Mouse (Mus musculus) heart, embryonic 15.5 days (tissue): Measurements from ENCODE around the gene Slc22a8. TPM values are rescaled to one million over a fixed set of nuclear protein-coding genes. Genes with fewer than 3 reads are reported as not detected.
A peak's percentile ranks its signal among the peaks of the same experiment; 100 is the strongest.

ENCODE experiments used
- ATAC-seq: fragments of 200-750 bp; cut with Nextera tagmentation; replicated peaks from 2 replicates; pipeline ENCODE4 v1.8.0; 2017; ENCODE audit warnings: low read depth, moderate TSS enrichment; ENCODE audit not compliant: insufficient number of reproducible peaks, insufficient read depth, low FRiP score
- H3K27ac ChIP-seq: fragments of 300-500 bp; sonication (generic); 2 replicates; pipeline ENCODE4 v1.5.1; 2015; ENCODE audit warnings: mild to moderate bottlenecking, inconsistent platforms
- H3K27me3 ChIP-seq: fragments of 300-500 bp; sonication (generic); 2 replicates; pipeline ENCODE4 v1.6.1; 2015; ENCODE audit warnings: inconsistent platforms
- H3K36me3 ChIP-seq: fragments of 300-500 bp; sonication (generic); 2 replicates; pipeline ENCODE4 v1.6.1; 2015; ENCODE audit warnings: mild to moderate bottlenecking, inconsistent platforms
- H3K4me1 ChIP-seq: fragments of 300-500 bp; sonication (generic); replicated peaks from 2 replicates; pipeline ENCODE4 v1.6.1; 2015; ENCODE audit warnings: inconsistent platforms
- H3K4me2 ChIP-seq: fragments of 300-500 bp; sonication (generic); 2 replicates; pipeline ENCODE4 v1.6.1; 2015; ENCODE audit warnings: inconsistent platforms, mild to moderate bottlenecking, moderate library complexity
- H3K4me3 ChIP-seq: fragments of 300-500 bp; sonication (generic); 2 replicates; pipeline ENCODE4 v1.5.1; 2015; ENCODE audit warnings: mild to moderate bottlenecking, inconsistent platforms
- H3K9ac ChIP-seq: fragments of 300-500 bp; sonication (generic); 2 replicates; pipeline ENCODE4 v1.6.1; 2015; ENCODE audit warnings: mild to moderate bottlenecking, inconsistent platforms
- H3K9me3 ChIP-seq: fragments of 300-500 bp; sonication (generic); replicated peaks from 2 replicates; pipeline ENCODE4 v1.6.1; 2016; ENCODE audit warnings: inconsistent platforms
- WGBS: fragments of 180-500 bp; shearing (Covaris S2); methylation state at CpG from one replicate; pipeline ENCODE4 v1.1.7; 2015; ENCODE audit warnings: mixed read lengths; 5-methylcytosine and 5-hydroxymethylcytosine counted together
- polyA plus RNA-seq: library from polyadenylated mRNA; unstranded; fragments of >200 nt; fragmentation: Nextera tagmentation; extraction: Ambion mirVana; gene quantifications from 2 replicates; pipeline ENCODE4 v1.2.1, GENCODE M21; 2015

Gene Slc22a8
- polyA plus RNA-seq, 1 experiment from 2014 or later: 0.08 TPM

GRCm38 (mm10) chr19:8599229-8599628, 8.2 kb downstream of the Slc22a8 start:
- H3K27ac ChIP-seq: no peak overlapping the region
- no peaks in the 10 kb centered on the region for H3K9me3 ChIP-seq
- H3K4me3 ChIP-seq: no peak overlapping the region
- WGBS: 81% methylated on average over 2 of the region's 2 CpGs
- no peaks in the 10 kb centered on the region for H3K36me3 ChIP-seq
- ATAC-seq: no peak
- no peaks in the 10 kb centered on the region for H3K27me3 ChIP-seq
- H3K4me2 ChIP-seq: no peak overlapping the region
- H3K9ac ChIP-seq: no peak overlapping the region
- H3K4me1 ChIP-seq: peaks cover 16% of the 10 kb centered on the region

- 0 out of 2 replicates have a peak, but pooled peaks have one; percentile 35 for ATAC-seq
These were observed 10.9 kb downstream of the Slc22a8 start for GRCm38 (mm10) chr19:8601922-8602321.

GRCm38 (mm10) chr19:8602914-8603313, 11.9 kb downstream of the Slc22a8 start:
- ATAC-seq: no peak
- Histone ChIP-seq H3K4me1 (peaks cover 9% of the 10 kb centered on the region; the same call in 1 of the 2 replicates), H3K9ac (no peak overlapping the region), H3K27ac (no peak overlapping the region), H3K9me3 (no peaks in the 10 kb centered on the region), H3K27me3 (no peaks in the 10 kb centered on the region), H3K4me2 (no peak overlapping the region), H3K4me3 (no peak overlapping the region), H3K36me3 (no peaks in the 10 kb centered on the region)
- WGBS: 35% methylated on average over 3 of the region's 3 CpGs

More at GRCm38 (mm10) chr19:8601922-8602321, 10.9 kb downstream of the Slc22a8 start:
- Histone ChIP-seq H3K36me3 (no peaks in the 10 kb centered on the region), H3K4me1 (peaks cover 9% of the 10 kb centered on the region; the same call in 1 of the 2 replicates), H3K9ac (no peak overlapping the region), H3K27me3 (no peaks in the 10 kb centered on the region), H3K4me3 (no peak overlapping the region), H3K9me3 (no peaks in the 10 kb centered on the region), H3K4me2 (no peak overlapping the region), H3K27ac (peak overlapping the region; percentile 10; the same call in 1 of the 2 replicates)

- 89% methylated on average over 8 of the region's 8 CpGs for WGBS
- Histone ChIP-seq H3K27me3 (no peaks in the 10 kb centered on the region), H3K9ac (no peak overlapping the region), H3K4me3 (no peak overlapping the region), H3K27ac (no peak overlapping the region), H3K9me3 (no peaks in the 10 kb centered on the region), H3K4me2 (no peak overlapping the region), H3K4me1 (peaks cover 9% of the 10 kb centered on the region; the same call in 1 of the 2 replicates), H3K36me3 (no peaks in the 10 kb centered on the region)
- ATAC-seq: no peak
These were observed 13.6 kb downstream of the Slc22a8 start for GRCm38 (mm10) chr19:8604536-8605240.

GRCm38 (mm10) chr19:8605241-8605558, 14.1 kb downstream of the Slc22a8 start:
- Histone ChIP-seq H3K4me1 (peaks cover 9% of the 10 kb centered on the region; the same call in 1 of the 2 replicates), H3K4me3 (no peak overlapping the region), H3K9ac (no peak overlapping the region), H3K36me3 (no peaks in the 10 kb centered on the region), H3K27me3 (no peaks in the 10 kb centered on the region), H3K4me2 (no peak overlapping the region), H3K27ac (no peak overlapping the region), H3K9me3 (no peaks in the 10 kb centered on the region)
- ATAC-seq: no peak
- 70% methylated on average over 3 of the region's 3 CpGs for WGBS

- Histone ChIP-seq H3K4me3 (no peak overlapping the region), H3K9ac (no peak overlapping the region), H3K36me3 (no peaks in the 10 kb centered on the region), H3K27ac (no peak overlapping the region), H3K4me1 (no peaks in the 10 kb centered on the region), H3K9me3 (no peaks in the 10 kb centered on the region), H3K27me3 (peaks cover 4% of the 10 kb centered on the region; the same call in 1 of the 2 replicates), H3K4me2 (no peak overlapping the region)
- WGBS: 70% methylated on average over 8 of the region's 8 CpGs
- no peak for ATAC-seq
These were observed 20.5 kb downstream of the Slc22a8 start for GRCm38 (mm10) chr19:8611358-8612123.

GRCm38 (mm10) chr19:8613111-8613510, 22.1 kb downstream of the Slc22a8 start:
- Histone ChIP-seq H3K9ac (no peak overlapping the region), H3K4me1 (no peaks in the 10 kb centered on the region), H3K27ac (no peak overlapping the region), H3K36me3 (no peaks in the 10 kb centered on the region), H3K4me2 (no peak overlapping the region), H3K4me3 (no peak overlapping the region), H3K9me3 (no peaks in the 10 kb centered on the region), H3K27me3 (peaks cover 4% of the 10 kb centered on the region; the same call in 1 of the 2 replicates)
- no peak for ATAC-seq
- WGBS: 68% methylated on average over 2 of the region's 2 CpGs

- Histone ChIP-seq H3K4me1 (no peaks in the 10 kb centered on the region), H3K4me3 (no peak overlapping the region), H3K9me3 (no peaks in the 10 kb centered on the region), H3K36me3 (no peaks in the 10 kb centered on the region), H3K9ac (no peak overlapping the region), H3K27me3 (peaks cover 4% of the 10 kb centered on the region; the same call in 1 of the 2 replicates), H3K4me2 (no peak overlapping the region), H3K27ac (no peak overlapping the region)
- ATAC-seq: no peak
- 33% methylated on average over 2 of the region's 2 CpGs for WGBS
These were observed 23.3 kb downstream of the Slc22a8 start for GRCm38 (mm10) chr19:8614343-8614742.

- Histone ChIP-seq H3K9ac (no peak overlapping the region), H3K36me3 (no peaks in the 10 kb centered on the region), H3K9me3 (no peaks in the 10 kb centered on the region), H3K4me3 (no peak overlapping the region), H3K27me3 (peaks cover 4% of the 10 kb centered on the region; the same call in 1 of the 2 replicates), H3K4me2 (no peak overlapping the region), H3K27ac (no peak overlapping the region), H3K4me1 (no peaks in the 10 kb centered on the region)
- WGBS: 71% methylated on average over 4 of the region's 4 CpGs
- no peak for ATAC-seq
These were observed 25.3 kb downstream of the Slc22a8 start for GRCm38 (mm10) chr19:8616314-8616713.

GRCm38 (mm10) chr19:8617904-8618303, 26.9 kb downstream of the Slc22a8 start, which contains the start of gene Slc22a6:
Gene Slc22a6 (plus strand): TSS chr19:8618039.
- no peak within 1 kb of the TSS for H3K4me3 ChIP-seq
- H3K4me2 ChIP-seq: no peak within 1 kb of the TSS
- no peak; the same call in 1 of the 2 replicates for ATAC-seq
- H3K36me3 ChIP-seq: no peaks in the 10 kb centered on the region
- H3K9ac ChIP-seq: no peak within 1 kb of the TSS
- peaks cover 4% of the 10 kb centered on the region; the same call in 1 of the 2 replicates for H3K27me3 ChIP-seq
- H3K4me1 ChIP-seq: no peaks in the 10 kb centered on the region
- 31% methylated on average over 7 of the region's 7 CpGs for WGBS
- H3K27ac ChIP-seq: no peak within 1 kb of the TSS
- no peaks in the 10 kb centered on the region for H3K9me3 ChIP-seq

- ATAC-seq: no peak
- H3K4me1 ChIP-seq: no peaks in the 10 kb centered on the region
- no peaks in the 10 kb centered on the region for H3K36me3 ChIP-seq
- no peaks in the 10 kb centered on the region for H3K27me3 ChIP-seq
- H3K9ac ChIP-seq: no peak overlapping the region
- no peak overlapping the region for H3K4me2 ChIP-seq
- H3K27ac ChIP-seq: no peak overlapping the region
- WGBS: 85% methylated on average over 7 of the region's 7 CpGs
- H3K9me3 ChIP-seq: no peaks in the 10 kb centered on the region
- H3K4me3 ChIP-seq: no peak overlapping the region
These were observed 30.0 kb downstream of the Slc22a8 start for GRCm38 (mm10) chr19:8621098-8621497.
